Mouse (Mus musculus): ENCODE data around the gene Cpt1b. TPM values are rescaled to one million over a fixed set of nuclear protein-coding genes. Genes with fewer than 3 reads are reported as not detected.

Gene Cpt1b
- polyA plus RNA-seq, 1 experiment from 2014 or later = 0.58 TPM

Other genes with a start within 250 kb of the Cpt1b start
- gene Plxnb2, start 245.1 kb downstream of the Cpt1b start, polyA plus RNA-seq (2016; fragmentation: Nextera tagmentation; extraction: Ambion mirVana) = 169 and 182 TPM in 2 replicates
- 30.2 and 30.3 TPM in 2 replicates for gene Dennd6b, start 229.4 kb downstream of the Cpt1b start, polyA plus RNA-seq (2016; fragmentation: Nextera tagmentation; extraction: Ambion mirVana)
- 38.9 and 41.9 TPM in 2 replicates for gene Ppp6r2, start 214.3 kb downstream of the Cpt1b start, polyA plus RNA-seq (2016; fragmentation: Nextera tagmentation; extraction: Ambion mirVana)
- gene Sbf1, start 110.6 kb downstream of the Cpt1b start, polyA plus RNA-seq (2016; fragmentation: Nextera tagmentation; extraction: Ambion mirVana) = 60.9 and 61.6 TPM in 2 replicates
- 0.18 TPM in 1 of 2 replicates, not detected in the other for gene Adm2, start 103.1 kb downstream of the Cpt1b start, polyA plus RNA-seq (2016; fragmentation: Nextera tagmentation; extraction: Ambion mirVana)
- not detected in 2 replicates for gene Miox, start 91.5 kb downstream of the Cpt1b start, polyA plus RNA-seq (2016; fragmentation: Nextera tagmentation; extraction: Ambion mirVana)
- gene Lmf2, start 70.2 kb downstream of the Cpt1b start, polyA plus RNA-seq (2016; fragmentation: Nextera tagmentation; extraction: Ambion mirVana) = 54.5 and 58.8 TPM in 2 replicates
- gene Ncaph2, start 70.1 kb downstream of the Cpt1b start, polyA plus RNA-seq (2016; fragmentation: Nextera tagmentation; extraction: Ambion mirVana) = 171 and 177 TPM in 2 replicates
- 5.5 and 6.2 TPM in 2 replicates for gene Sco2, start 52.0 kb downstream of the Cpt1b start, polyA plus RNA-seq (2016; fragmentation: Nextera tagmentation; extraction: Ambion mirVana)
- gene Tymp, start 48.8 kb downstream of the Cpt1b start, polyA plus RNA-seq (2016; fragmentation: Nextera tagmentation; extraction: Ambion mirVana) = 1.2 and 1.5 TPM in 2 replicates
- gene Odf3b, start 46.6 kb downstream of the Cpt1b start, polyA plus RNA-seq (2016; fragmentation: Nextera tagmentation; extraction: Ambion mirVana) = 0.27 and 0.51 TPM in 2 replicates
- gene Klhdc7b, start 40.9 kb downstream of the Cpt1b start, polyA plus RNA-seq (2016; fragmentation: Nextera tagmentation; extraction: Ambion mirVana) = 0.11 TPM in 1 of 2 replicates, not detected in the other
- gene Syce3, start 15.4 kb downstream of the Cpt1b start, polyA plus RNA-seq (2016; fragmentation: Nextera tagmentation; extraction: Ambion mirVana) = not detected in 2 replicates
- 3.5 and 4.7 TPM in 2 replicates for gene C730034F03Rik, start 3.7 kb upstream of the Cpt1b start, polyA plus RNA-seq (2016; fragmentation: Nextera tagmentation; extraction: Ambion mirVana)
- 0.22 TPM in 1 of 2 replicates, not detected in the other for gene Gm44502, start 3.8 kb upstream of the Cpt1b start, polyA plus RNA-seq (2016; fragmentation: Nextera tagmentation; extraction: Ambion mirVana)
- 60.2 and 68.7 TPM in 2 replicates for gene Chkb, start 4.0 kb upstream of the Cpt1b start, polyA plus RNA-seq (2016; fragmentation: Nextera tagmentation; extraction: Ambion mirVana)
- gene Mapk8ip2, start 28.1 kb upstream of the Cpt1b start, polyA plus RNA-seq (2016; fragmentation: Nextera tagmentation; extraction: Ambion mirVana) = 8.2 and 10.0 TPM in 2 replicates
- 18.0 and 18.2 TPM in 2 replicates for gene Arsa, start 51.6 kb upstream of the Cpt1b start, polyA plus RNA-seq (2016; fragmentation: Nextera tagmentation; extraction: Ambion mirVana)
- gene Shank3, start 73.8 kb upstream of the Cpt1b start, polyA plus RNA-seq (2016; fragmentation: Nextera tagmentation; extraction: Ambion mirVana) = 3.0 and 4.7 TPM in 2 replicates
- gene Acr, start 142.5 kb upstream of the Cpt1b start, polyA plus RNA-seq (2016; fragmentation: Nextera tagmentation; extraction: Ambion mirVana) = 0.23 and 0.41 TPM in 2 replicates
- 51.4 and 52.0 TPM in 2 replicates for gene Rabl2, start 166.1 kb upstream of the Cpt1b start, polyA plus RNA-seq (2016; fragmentation: Nextera tagmentation; extraction: Ambion mirVana)

All from embryonic facial prominence, embryonic 12.5 days (tissue).